Mouse (Mus musculus): ENCODE data around the gene Ttyh2. TPM values are rescaled to one million over a fixed set of nuclear protein-coding genes. Genes with fewer than 3 reads are reported as not detected.
"Not testable (repeated sequence)": the region's sequence is repeated elsewhere in the genome, so short reads cannot be mapped to it uniquely, and the experiment has no call there.

Gene Ttyh2
- total RNA-seq, 1 experiment from 2014 or later: 3.5 TPM

DNA sequence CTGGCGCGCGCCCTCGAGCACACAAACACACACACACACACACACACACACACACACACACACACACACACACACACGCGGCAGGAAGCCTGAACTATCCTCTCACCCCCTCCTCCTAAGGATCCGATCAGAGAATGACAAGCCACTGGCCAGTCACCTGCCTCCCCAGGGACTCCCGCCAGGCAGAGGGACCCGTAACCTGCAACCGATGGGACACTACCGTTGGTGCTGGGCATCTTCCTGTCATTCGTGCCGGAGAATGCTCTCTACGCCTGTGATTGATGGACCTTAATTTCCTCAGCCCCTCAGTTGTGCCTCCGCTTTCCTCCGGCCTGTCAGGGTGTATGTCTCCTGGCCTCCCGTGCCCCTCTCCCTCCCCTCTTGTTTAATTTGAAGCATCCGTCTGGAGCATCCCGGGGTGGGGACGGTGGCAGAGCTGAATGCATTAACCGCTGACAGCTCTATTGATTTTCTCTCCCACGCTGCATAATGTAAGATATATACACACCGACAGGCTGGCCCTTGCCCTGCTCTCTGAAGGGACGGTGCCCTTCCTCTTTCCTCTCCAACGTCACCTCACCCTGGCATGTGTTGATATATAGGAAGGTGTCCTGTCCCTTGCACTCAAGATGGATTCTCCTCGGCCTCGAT lies 18.1 kb upstream of the Ttyh2 start:
- ATAC-seq (ENCODE audit: extremely low read depth, insufficient number of reproducible peaks, low FRiP score, poor library complexity, severe bottlenecking): no peak

- 0 out of 2 replicates have a peak, but pooled peaks have one; percentile 48 for ATAC-seq (ENCODE audit: extremely low read depth, insufficient number of reproducible peaks, low FRiP score, poor library complexity, severe bottlenecking)
Observed at GRCm38 (mm10) chr11:114657737-114658136, 17.5 kb upstream of the Ttyh2 start.

GRCm38 (mm10) chr11:114662161-114662560 lies 13.1 kb upstream of the Ttyh2 start:
- no peak for ATAC-seq (ENCODE audit: extremely low read depth, insufficient number of reproducible peaks, low FRiP score, poor library complexity, severe bottlenecking)

GRCm38 (mm10) chr11:114662746-114663362 lies 12.4 kb upstream of the Ttyh2 start:
- ATAC-seq (ENCODE audit: extremely low read depth, insufficient number of reproducible peaks, low FRiP score, poor library complexity, severe bottlenecking): peak; percentile 78

GRCm38 (mm10) chr11:114664164-114664563 lies 11.1 kb upstream of the Ttyh2 start:
- no peak for ATAC-seq (ENCODE audit: extremely low read depth, insufficient number of reproducible peaks, low FRiP score, poor library complexity, severe bottlenecking)

DNA sequence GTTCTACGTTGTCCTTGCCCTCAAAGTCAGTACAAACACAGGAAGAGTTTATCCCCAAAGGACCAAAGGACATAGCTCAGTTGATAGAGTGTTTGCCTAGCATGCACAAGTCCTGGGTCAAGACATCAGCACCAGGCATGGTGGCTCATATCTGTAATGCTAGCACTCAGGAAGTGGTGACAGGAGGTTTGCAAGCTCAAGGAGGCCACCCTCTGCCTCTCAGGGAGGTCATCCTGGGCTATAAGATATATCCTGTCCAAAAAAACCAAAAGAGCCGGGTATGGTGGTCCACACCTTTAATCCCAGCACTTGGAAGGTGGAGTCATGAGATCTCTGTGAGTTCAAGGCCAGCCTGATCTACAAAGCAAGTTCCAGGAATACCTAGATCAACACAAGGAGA lies 9.8 kb upstream of the Ttyh2 start:
- no peak for ATAC-seq (ENCODE audit: extremely low read depth, insufficient number of reproducible peaks, low FRiP score, poor library complexity, severe bottlenecking)

GRCm38 (mm10) chr11:114666786-114667185 lies 8.4 kb upstream of the Ttyh2 start:
- no peak for ATAC-seq (ENCODE audit: extremely low read depth, insufficient number of reproducible peaks, low FRiP score, poor library complexity, severe bottlenecking)

GRCm38 (mm10) chr11:114667236-114667931 lies 7.8 kb upstream of the Ttyh2 start:
- no peak for ATAC-seq (ENCODE audit: extremely low read depth, insufficient number of reproducible peaks, low FRiP score, poor library complexity, severe bottlenecking)

DNA sequence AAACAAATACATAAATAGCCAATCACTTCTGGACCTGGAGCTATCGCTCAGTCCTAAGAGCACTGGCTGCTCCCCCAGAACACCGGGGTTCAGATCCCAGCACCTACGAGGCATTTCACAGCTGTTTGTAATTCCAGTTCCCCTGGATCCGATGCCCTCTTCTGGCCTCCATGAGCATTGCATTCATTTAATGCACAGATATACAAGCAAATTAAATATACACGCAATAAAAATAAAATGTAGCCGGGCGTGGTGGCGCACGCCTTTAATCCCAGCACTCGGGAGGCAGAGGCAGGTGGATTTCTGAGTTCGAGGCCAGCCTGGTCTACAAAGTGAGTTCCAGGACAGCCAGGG lies 7.3 kb upstream of the Ttyh2 start:
- not testable (repeated sequence) for ATAC-seq (ENCODE audit: extremely low read depth, insufficient number of reproducible peaks, low FRiP score, poor library complexity, severe bottlenecking)

- peak; percentile 90 for ATAC-seq (ENCODE audit: extremely low read depth, insufficient number of reproducible peaks, low FRiP score, poor library complexity, severe bottlenecking)
Observed at GRCm38 (mm10) chr11:114668301-114668710, 6.9 kb upstream of the Ttyh2 start, which contains the start of gene Rpl38. Gene Rpl38, plus strand, starts transcription at chr11:114668524.

- peak; percentile 66 for ATAC-seq (ENCODE audit: extremely low read depth, insufficient number of reproducible peaks, low FRiP score, poor library complexity, severe bottlenecking)
Observed at GRCm38 (mm10) chr11:114668741-114669623, 6.2 kb upstream of the Ttyh2 start.

- no peak for ATAC-seq (ENCODE audit: extremely low read depth, insufficient number of reproducible peaks, low FRiP score, poor library complexity, severe bottlenecking)
Observed at GRCm38 (mm10) chr11:114669651-114670168, 5.5 kb upstream of the Ttyh2 start.

- no peak for ATAC-seq (ENCODE audit: extremely low read depth, insufficient number of reproducible peaks, low FRiP score, poor library complexity, severe bottlenecking)
Observed at GRCm38 (mm10) chr11:114671147-114671546, 4.1 kb upstream of the Ttyh2 start.

GRCm38 (mm10) chr11:114672794-114673718 lies 2.2 kb upstream of the Ttyh2 start:
- no peak for ATAC-seq (ENCODE audit: extremely low read depth, insufficient number of reproducible peaks, low FRiP score, poor library complexity, severe bottlenecking)

- ATAC-seq (ENCODE audit: extremely low read depth, insufficient number of reproducible peaks, low FRiP score, poor library complexity, severe bottlenecking): no peak
Observed at GRCm38 (mm10) chr11:114673719-114674050, 1.5 kb upstream of the Ttyh2 start.

- no peak for ATAC-seq (ENCODE audit: extremely low read depth, insufficient number of reproducible peaks, low FRiP score, poor library complexity, severe bottlenecking)
Observed at GRCm38 (mm10) chr11:114674180-114674579, 1.1 kb upstream of the Ttyh2 start.

DNA sequence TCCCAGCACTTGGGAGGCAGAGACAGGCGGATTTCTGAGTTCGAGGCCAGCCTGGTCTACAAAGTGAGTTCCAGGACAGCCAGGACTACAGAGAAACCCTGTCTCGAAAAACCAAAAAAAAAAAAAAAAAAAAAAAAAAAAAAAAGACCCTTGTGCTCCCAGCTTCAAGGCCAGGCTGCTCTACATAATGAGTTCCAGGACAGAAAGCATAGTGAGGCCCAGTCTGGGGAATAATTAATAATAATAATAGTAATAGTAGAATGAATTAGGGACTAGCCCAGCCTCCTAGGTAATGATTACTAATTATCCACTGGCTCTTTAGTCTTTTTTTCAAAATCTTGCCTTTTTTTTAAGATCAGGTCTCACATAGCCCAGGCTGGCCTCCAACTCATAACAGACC lies 435 bp upstream of the Ttyh2 start:
- ATAC-seq (ENCODE audit: extremely low read depth, insufficient number of reproducible peaks, low FRiP score, poor library complexity, severe bottlenecking): not testable (repeated sequence)

DNA sequence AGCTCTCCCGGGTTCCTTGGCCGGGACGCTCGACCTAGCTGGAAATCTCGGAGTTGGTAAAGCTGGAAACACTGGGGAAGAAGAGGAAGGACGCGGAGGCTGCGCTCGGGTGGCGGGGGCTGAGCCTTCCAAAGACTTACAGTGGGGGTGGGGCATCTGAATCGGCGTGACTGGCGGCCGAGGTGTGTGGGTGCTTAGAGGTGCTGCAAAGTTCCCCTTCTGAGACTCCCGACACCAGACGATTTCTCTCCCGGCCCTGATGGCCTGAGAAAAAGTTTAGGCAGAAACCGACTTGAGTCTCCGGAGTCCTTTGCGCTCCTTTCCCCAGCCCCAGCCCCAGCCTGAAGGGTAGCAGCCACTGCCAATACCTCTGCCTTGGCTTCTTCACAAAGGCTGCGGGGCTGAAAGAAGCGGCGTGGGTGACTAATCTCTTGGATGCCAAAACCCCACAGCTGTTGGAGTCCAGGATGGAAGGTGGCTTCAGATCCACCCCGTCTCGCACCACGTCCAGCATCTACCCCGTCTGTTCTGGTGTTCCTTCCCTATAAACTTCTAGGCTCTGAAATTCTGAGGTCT lies 683 bp downstream of the Ttyh2 start:
- ATAC-seq (ENCODE audit: extremely low read depth, insufficient number of reproducible peaks, low FRiP score, poor library complexity, severe bottlenecking): no peak
